Mouse (Mus musculus) testis, postnatal 14 days (tissue): ENCODE results near the gene Sh3rf3.

Source experiments
- DNase-seq: peaks from one replicate; pipeline ENCODE4 v3.0.0; 2021; ENCODE audit warnings: low spot score

Sh3rf3 gene

GRCm38 (mm10) chr10:58813081-58813800 is at the start of gene Sh3rf3:
Gene Sh3rf3, plus strand, starts transcription at chr10:58813359.
- DNase-seq = peak; percentile 65

GRCm38 (mm10) chr10:58788486-58789274 is 24.5 kb upstream of the Sh3rf3 start:
- no peak for DNase-seq

- DNase-seq = no peak
These were observed 15.6 kb upstream of the Sh3rf3 start for GRCm38 (mm10) chr10:58797555-58797954.

- DNase-seq = no peak
These were observed 15.0 kb upstream of the Sh3rf3 start for GRCm38 (mm10) chr10:58798156-58798555.

GRCm38 (mm10) chr10:58800996-58801433 is 12.1 kb upstream of the Sh3rf3 start:
- DNase-seq = no peak

GRCm38 (mm10) chr10:58802391-58802790 is 10.8 kb upstream of the Sh3rf3 start:
- no peak for DNase-seq

- DNase-seq = no peak
These were observed 5.2 kb upstream of the Sh3rf3 start for GRCm38 (mm10) chr10:58807956-58808355.

GRCm38 (mm10) chr10:58810181-58810580 is 3.0 kb upstream of the Sh3rf3 start:
- no peak for DNase-seq

- peak; percentile 80 for DNase-seq
These were observed 714 bp upstream of the Sh3rf3 start for GRCm38 (mm10) chr10:58812210-58813080.

GRCm38 (mm10) chr10:58813801-58814191 is 637 bp downstream of the Sh3rf3 start:
- DNase-seq = peak; percentile 15

- DNase-seq = no peak
These were observed 1.3 kb downstream of the Sh3rf3 start for GRCm38 (mm10) chr10:58814486-58814885.

- DNase-seq = no peak
These were observed 10.9 kb downstream of the Sh3rf3 start for GRCm38 (mm10) chr10:58824016-58824568.

GRCm38 (mm10) chr10:58829251-58830111 is 16.3 kb downstream of the Sh3rf3 start:
- DNase-seq = no peak

- no peak for DNase-seq
These were observed 20.0 kb downstream of the Sh3rf3 start for GRCm38 (mm10) chr10:58833146-58833545.

- no peak for DNase-seq
These were observed 20.6 kb downstream of the Sh3rf3 start for GRCm38 (mm10) chr10:58833741-58834178.

GRCm38 (mm10) chr10:58836391-58836790 is 23.2 kb downstream of the Sh3rf3 start:
- DNase-seq = no peak

GRCm38 (mm10) chr10:58837504-58837903 is 24.3 kb downstream of the Sh3rf3 start:
- no peak for DNase-seq

GRCm38 (mm10) chr10:58841945-58842344 is 28.8 kb downstream of the Sh3rf3 start:
- DNase-seq = no peak

- no peak for DNase-seq
These were observed 29.9 kb downstream of the Sh3rf3 start for GRCm38 (mm10) chr10:58843100-58843499.

GRCm38 (mm10) chr10:58848127-58848526 is 35.0 kb downstream of the Sh3rf3 start:
- DNase-seq = no peak

- no peak for DNase-seq
These were observed 35.4 kb downstream of the Sh3rf3 start for GRCm38 (mm10) chr10:58848536-58848935.
